Mouse (Mus musculus) embryonic fibroblast, embryonic 13.5 days (primary cell): ENCODE results near the gene Ctnnal1. TPM values are rescaled to one million over a fixed set of nuclear protein-coding genes. Genes with fewer than 3 reads are reported as not detected.

ENCODE experiments used
- H3K27ac ChIP-seq: 2 replicates; pipeline ENCODE4 v1.5.1; 2012; ENCODE audit warnings: low read length, control low read depth, inconsistent platforms; ENCODE audit not compliant: insufficient read depth
- H3K4me1 ChIP-seq: 2 replicates; pipeline ENCODE4 v1.6.1; 2011; ENCODE audit warnings: low read length; ENCODE audit not compliant: control insufficient read depth, insufficient read depth
- H3K4me3 ChIP-seq: 2 replicates; pipeline ENCODE4 v1.5.1; 2011; ENCODE audit warnings: mild to moderate bottlenecking, control low read depth, low read length; ENCODE audit not compliant: insufficient read depth
- CTCF ChIP-seq: IDR thresholded peaks from 2 replicates; pipeline ENCODE4 v1.5.1; 2011; ENCODE audit warnings: mild to moderate bottlenecking, control low read depth, low read length, moderate library complexity, borderline replicate concordance; ENCODE audit not compliant: insufficient read depth
- POLR2A ChIP-seq: IDR thresholded peaks from 2 replicates; pipeline ENCODE4 v1.6.1; 2011; ENCODE audit warnings: low read depth, mild to moderate bottlenecking, control low read depth, low read length, moderate library complexity
- polyA plus RNA-seq: library from polyadenylated mRNA; stranded (reverse); fragments of >200 nt; gene quantifications from 2 replicates; pipeline ENCODE4 v1.2.4, GENCODE M21; 2011; ENCODE audit warnings: low read depth; ENCODE audit not compliant: missing spikeins, insufficient read length

The Ctnnal1 gene
- polyA plus RNA-seq, 1 experiment = 10.4 TPM

DNA sequence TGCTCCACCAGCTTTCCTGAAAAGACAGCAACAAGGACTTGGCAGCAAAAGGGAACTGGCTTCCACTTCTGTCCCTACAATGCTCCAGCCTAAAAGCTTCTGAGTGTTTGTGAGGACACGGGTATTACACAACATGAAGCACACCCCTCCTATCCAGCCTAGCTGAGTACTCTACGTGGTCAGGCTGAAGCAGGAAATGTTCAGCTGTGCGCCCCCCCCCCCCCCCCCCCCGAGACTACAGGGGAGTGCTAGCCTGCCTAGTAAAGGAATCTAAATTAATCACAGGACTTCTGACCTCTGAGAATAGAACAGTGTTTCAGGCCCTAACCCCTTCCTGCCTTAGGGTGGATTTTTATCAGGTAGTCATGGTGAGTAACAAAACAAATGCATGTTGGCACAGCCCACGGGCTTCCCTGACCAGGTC lies 97.1 kb downstream of the Ctnnal1 start:
- TF ChIP-seq CTCF = no peak
- no peak for TF ChIP-seq POLR2A
- H3K4me1 ChIP-seq = no peaks in the 10 kb centered on the region
- no peak overlapping the region for H3K4me3 ChIP-seq
- no peak overlapping the region for H3K27ac ChIP-seq

Other genes starting within 250 kb of the Ctnnal1 start
- not detected in 2 replicates for gene Gm26657, start 125.1 kb downstream of the Ctnnal1 start, polyA plus RNA-seq
- gene Actl7b, start 123.7 kb downstream of the Ctnnal1 start, polyA plus RNA-seq = not detected in 2 replicates
- gene Actl7a, start 121.8 kb downstream of the Ctnnal1 start, polyA plus RNA-seq = not detected in 2 replicates
- 41.6 and 51.3 TPM in 2 replicates for gene Elp1, start 62.9 kb downstream of the Ctnnal1 start, polyA plus RNA-seq
- 18.9 and 20.3 TPM in 2 replicates for gene Fam206a, start 62.8 kb downstream of the Ctnnal1 start, polyA plus RNA-seq
- 24.8 and 28.8 TPM in 2 replicates for gene Tmem245, start 82.2 kb upstream of the Ctnnal1 start, polyA plus RNA-seq
- gene Frrs1l, start 125.2 kb upstream of the Ctnnal1 start, polyA plus RNA-seq = 0.16 and 0.23 TPM in 2 replicates